Mouse (Mus musculus): ENCODE results near the gene Gm3591.
"Not testable (repeated sequence)": the region's sequence is repeated elsewhere in the genome, so short reads cannot be mapped to it uniquely, and the experiment has no call there.

Gene Gm3591

DNA sequence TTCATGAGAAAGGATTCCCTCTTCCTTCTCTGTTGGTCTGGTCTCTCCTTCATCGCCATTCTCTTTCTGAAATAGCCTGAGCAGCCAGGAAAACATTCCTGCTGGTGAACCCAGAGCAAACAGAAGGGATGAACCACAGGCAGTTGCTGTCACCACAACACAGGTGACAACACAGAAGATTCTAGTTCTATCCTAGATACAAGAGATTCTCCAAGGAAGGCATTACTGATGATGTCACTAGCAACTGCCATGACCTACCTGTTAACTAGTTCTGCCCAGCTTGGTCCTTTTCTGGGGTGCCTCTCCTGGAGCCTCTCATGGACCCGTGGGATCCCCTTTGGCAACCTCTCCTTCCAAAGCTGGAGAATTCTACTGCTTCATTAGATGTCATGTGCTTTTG, at the start of gene Gm3591:
Gm3591 (minus strand) TSS at position 101 of the 400 bp plus-strand sequence.
- DNase-seq: not testable (repeated sequence)

DNA sequence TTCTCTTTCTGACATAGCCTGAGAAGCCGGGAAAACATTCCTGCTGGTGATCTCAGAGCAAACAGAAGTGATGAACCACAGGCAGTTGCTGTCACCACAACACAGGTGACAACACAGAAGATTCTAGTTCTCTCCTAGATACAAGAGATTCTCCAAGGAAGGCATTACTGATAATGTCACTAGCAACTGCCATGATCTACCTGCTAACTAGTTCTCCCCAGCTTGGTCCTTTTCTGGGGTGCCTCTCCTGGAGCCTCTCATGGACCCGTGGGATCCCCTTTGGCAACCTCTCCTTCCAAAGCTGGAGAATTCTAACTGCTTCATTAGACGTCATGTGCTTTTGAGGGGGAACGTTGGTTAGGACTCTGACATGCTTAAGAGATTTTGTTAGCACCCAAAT, 32.2 kb upstream of the Gm3591 start, which contains the start of gene Gm3594:
Gm3594 (minus strand) TSS at position 101 of the 400 bp plus-strand sequence.
- not testable (repeated sequence) for DNase-seq

DNA sequence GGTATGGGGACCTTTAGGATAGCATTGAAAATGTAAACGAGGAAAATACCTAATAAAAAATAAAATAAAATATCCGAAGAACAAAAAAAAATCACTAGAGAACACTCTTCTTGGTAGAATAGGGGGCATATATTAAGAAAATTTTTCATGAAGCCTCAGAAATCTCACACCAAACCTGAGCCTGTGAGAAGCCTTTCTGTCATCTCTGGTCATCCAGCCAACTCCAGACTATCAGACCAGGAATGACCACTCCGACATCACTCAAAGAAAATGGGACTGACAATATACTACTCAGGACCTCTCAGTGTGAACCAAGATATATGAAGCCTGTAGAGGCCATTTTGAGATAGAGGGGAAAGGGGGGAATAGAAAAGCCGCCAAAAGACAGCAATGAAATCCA, 28.5 kb upstream of the Gm3591 start:
- DNase-seq: peak; percentile 2

DNA sequence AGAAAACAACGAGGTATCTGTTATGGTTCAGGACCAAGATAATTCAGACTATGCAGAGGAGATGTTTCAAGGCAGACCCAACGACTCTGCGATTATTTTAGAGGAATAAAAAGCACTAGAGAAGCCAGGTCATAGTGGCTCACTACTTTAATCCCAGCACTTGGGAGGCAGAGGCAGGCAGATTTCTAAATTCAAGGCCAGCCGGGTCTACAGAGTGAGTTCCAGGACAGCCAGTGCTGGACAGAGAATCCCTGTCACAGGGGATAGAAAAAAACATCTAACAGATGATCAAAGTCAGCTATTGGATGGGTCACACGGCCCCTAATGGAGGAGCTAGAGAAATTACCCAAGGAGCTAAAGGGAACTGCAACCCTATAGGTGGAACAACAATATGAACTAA, 27.9 kb upstream of the Gm3591 start:
- DNase-seq: peak; percentile 2

DNA sequence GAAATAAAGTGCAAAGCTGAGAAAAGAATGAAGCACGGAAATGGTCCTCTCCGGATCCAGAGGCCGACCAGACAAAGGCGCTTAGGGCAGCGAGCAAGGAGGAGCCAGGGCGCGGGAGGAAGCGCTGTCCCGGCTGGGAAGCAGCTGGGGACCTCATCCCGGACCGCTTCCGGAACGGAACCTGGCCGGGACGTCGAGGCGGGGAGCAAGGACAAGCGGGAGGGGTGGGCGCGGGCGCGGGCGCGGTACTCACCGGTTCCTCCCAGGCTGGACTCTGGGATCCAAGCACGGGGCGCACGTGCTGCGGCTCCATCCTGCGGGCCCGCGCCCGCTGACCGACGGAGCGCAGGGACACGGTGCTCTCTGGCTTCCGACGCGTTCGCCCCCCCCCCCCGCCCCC, 14.5 kb upstream of the Gm3591 start:
- DNase-seq: peak; percentile 21

DNA sequence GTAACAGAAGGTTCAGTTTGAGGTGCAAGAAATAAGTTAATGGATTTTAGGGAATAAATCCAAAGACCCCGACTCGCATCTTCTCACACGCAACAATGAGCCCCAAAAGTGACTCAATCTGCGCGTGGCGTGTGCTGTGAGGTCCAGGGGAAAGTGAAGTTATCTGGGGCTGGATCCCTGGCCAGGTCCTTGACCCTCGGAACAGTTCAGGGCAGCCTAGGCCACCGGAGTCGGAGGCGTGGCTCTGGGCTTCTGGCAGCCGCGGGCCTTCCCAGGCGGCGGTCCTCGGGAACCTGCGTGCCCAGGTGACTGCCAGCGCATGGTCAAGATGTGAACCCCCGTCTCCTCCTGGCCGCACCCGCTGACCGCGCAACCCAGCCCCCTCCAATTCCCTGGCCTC, 14.1 kb upstream of the Gm3591 start:
- peak; percentile 19 for DNase-seq

DNA sequence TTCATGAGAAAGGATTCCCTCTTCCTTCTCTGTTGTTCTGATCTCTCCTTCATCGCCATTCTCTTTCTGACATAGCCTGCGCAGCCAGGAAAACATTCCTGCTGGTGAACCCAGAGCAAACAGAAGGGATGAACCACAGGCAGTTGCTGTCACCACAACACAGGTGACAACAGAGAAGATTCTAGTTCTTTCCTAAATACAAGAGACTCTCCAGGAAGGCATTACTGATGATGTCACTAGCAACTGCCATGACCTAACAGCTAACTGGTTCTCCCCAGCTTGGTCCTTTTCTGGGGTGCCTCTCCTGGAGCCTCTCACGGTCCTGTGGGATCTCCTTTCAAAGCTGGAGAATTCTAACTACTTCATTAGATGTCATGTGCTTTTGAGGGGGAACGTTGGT, 22.1 kb downstream of the Gm3591 start, which contains the start of gene Gm16440:
Gm16440 (minus strand) TSS at position 101 of the 400 bp plus-strand sequence.
- not testable (repeated sequence) for DNase-seq
